Mouse (Mus musculus): ENCODE data around the gene Slc19a1. TPM values are rescaled to one million over a fixed set of nuclear protein-coding genes. Genes with fewer than 3 reads are reported as not detected.

Gene Slc19a1
- total RNA-seq, 1 experiment = 32.4 TPM

DNA sequence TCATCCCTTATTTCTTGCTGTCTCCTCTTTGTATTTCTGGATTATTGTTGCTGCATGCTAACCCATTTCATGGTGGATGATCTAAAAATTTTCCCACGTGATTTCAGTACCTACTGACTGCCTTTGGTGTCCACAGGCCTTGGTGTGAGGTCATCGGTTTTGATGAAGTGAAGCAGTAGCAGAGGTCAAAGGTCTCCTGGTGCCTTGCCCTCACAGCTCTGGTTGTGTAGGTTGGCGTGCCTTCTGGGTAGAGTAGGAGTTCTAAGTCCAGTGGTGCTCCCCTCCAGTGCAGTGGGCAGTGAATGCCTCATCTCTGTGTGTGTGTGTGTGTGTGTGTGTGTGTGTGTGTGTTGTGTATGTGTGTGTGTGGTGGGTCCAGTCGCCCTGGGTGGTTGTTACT lies 16.2 kb downstream of the Slc19a1 start:
- Histone ChIP-seq H3K27ac (ENCODE audit: insufficient read depth, low read depth, low read length, poor library complexity, severe bottlenecking) (peak overlapping the region; percentile 9; the same call in 1 of the 2 replicates), H3K4me3 (ENCODE audit: insufficient read depth in 1 of 2, low read depth in 1 of 2, low read length in 2 of 2, poor library complexity in 1 of 2, severe bottlenecking in 1 of 2) (no peak overlapping the region), H3K36me3 (ENCODE audit: control insufficient read depth, insufficient read depth, low read length, poor library complexity, severe bottlenecking) (peaks cover 56% of the 10 kb centered on the region), H3K4me1 (ENCODE audit: control insufficient read depth in 2 of 2, insufficient read depth in 2 of 2, low read length in 2 of 2, poor library complexity in 1 of 2) (peaks cover 3 to 6% of the 10 kb centered on the region in 2 experiments; a peak in 3 of 4 replicates), H3K9ac (ENCODE audit: insufficient read depth, low read depth, low read length, poor library complexity, severe bottlenecking) (no peak overlapping the region), H3K9me3 (ENCODE audit: control insufficient read depth, insufficient read depth, low read depth, low read length) (no peaks in the 10 kb centered on the region)
- DNase-seq (ENCODE audit: low read depth, low spot score) = no peak
- in situ Hi-C loops (cut with MboI; ENCODE audit: low sequenced_read_pairs in 2 of 2, unreplicated experiment in 2 of 2) = no loop called here
- TF ChIP-seq ZC3H11A (IDR thresholded peaks at IDR 0.05; ENCODE audit: borderline replicate concordance, low read depth, low read length) (no peak), MAFK (IDR thresholded peaks at IDR 0.05; ENCODE audit: insufficient read depth, low read depth, low read length) (no peak), HCFC1 (IDR thresholded peaks at IDR 0.05; ENCODE audit: borderline replicate concordance, insufficient read depth, low read length) (no peak), ZNF384 (IDR thresholded peaks at IDR 0.05; ENCODE audit: low read depth, low read length) (no peak)

DNA sequence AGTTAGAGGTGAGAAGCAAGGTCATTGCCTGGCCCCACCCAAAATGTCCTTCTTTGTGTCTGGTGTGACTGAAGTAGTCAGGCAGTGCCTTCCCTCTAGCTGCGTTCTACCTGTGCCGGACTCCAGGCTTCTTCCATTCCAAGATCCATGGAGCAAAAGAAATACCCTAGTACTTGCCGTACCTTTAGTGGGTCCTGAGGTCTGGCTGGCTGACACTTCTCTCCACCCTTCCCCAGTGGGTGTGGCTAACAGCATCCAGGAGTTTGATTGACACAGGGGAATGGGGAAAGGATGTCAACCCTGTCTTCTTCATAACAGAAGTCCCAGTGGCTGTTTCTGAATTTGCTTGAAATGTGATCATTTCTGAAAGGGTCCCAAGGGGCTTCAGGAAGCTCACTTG lies 16.6 kb downstream of the Slc19a1 start:
- Histone ChIP-seq H3K27ac (ENCODE audit: insufficient read depth, low read depth, low read length, poor library complexity, severe bottlenecking) (peak overlapping the region; percentile 9; the same call in 1 of the 2 replicates), H3K36me3 (ENCODE audit: control insufficient read depth, insufficient read depth, low read length, poor library complexity, severe bottlenecking) (peaks cover 58% of the 10 kb centered on the region), H3K9ac (ENCODE audit: insufficient read depth, low read depth, low read length, poor library complexity, severe bottlenecking) (no peak overlapping the region), H3K4me1 (ENCODE audit: control insufficient read depth in 2 of 2, insufficient read depth in 2 of 2, low read length in 2 of 2, poor library complexity in 1 of 2) (peaks cover 3 to 6% of the 10 kb centered on the region in 2 experiments; a peak in 3 of 4 replicates), H3K9me3 (ENCODE audit: control insufficient read depth, insufficient read depth, low read depth, low read length) (no peaks in the 10 kb centered on the region), H3K4me3 (ENCODE audit: insufficient read depth in 1 of 2, low read depth in 1 of 2, low read length in 2 of 2, poor library complexity in 1 of 2, severe bottlenecking in 1 of 2) (no peak overlapping the region)
- peak; percentile 25 for DNase-seq (ENCODE audit: low read depth, low spot score)
- TF ChIP-seq HCFC1 (IDR thresholded peaks at IDR 0.05; ENCODE audit: borderline replicate concordance, insufficient read depth, low read length) (no peak), MAFK (IDR thresholded peaks at IDR 0.05; ENCODE audit: insufficient read depth, low read depth, low read length) (no peak), ZC3H11A (IDR thresholded peaks at IDR 0.05; ENCODE audit: borderline replicate concordance, low read depth, low read length) (no peak), ZNF384 (IDR thresholded peaks at IDR 0.05; ENCODE audit: low read depth, low read length) (no peak), CHD2 (IDR thresholded peaks at IDR 0.05; ENCODE audit: low read depth, low read length) (no peak)
- in situ Hi-C loops (cut with MboI; ENCODE audit: low sequenced_read_pairs in 2 of 2, unreplicated experiment in 2 of 2) = no loop called here

DNA sequence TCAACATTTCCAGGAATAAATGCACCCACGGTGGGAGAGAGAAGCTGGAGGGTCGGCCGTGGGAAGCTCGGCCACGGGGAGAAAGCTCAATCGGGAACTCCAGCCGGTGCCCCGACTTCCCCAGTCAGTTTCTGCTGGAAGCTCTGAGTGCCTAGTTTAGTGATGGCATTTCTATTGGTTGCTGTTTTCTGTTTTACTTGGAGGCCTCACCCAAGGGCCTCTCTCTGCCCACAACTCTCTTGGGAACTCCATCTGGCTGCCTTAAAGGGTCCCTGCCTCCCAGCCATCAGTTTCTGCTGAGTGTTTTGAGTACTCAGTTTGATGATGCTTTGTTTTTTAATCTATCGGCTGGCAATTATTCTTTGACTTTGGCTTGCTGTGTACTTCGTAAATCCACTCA lies 24.7 kb downstream of the Slc19a1 start:
- Histone ChIP-seq H3K9ac (ENCODE audit: insufficient read depth, low read depth, low read length, poor library complexity, severe bottlenecking) (no peak overlapping the region), H3K36me3 (ENCODE audit: control insufficient read depth, insufficient read depth, low read length, poor library complexity, severe bottlenecking) (peaks cover 79% of the 10 kb centered on the region), H3K4me3 (ENCODE audit: insufficient read depth in 1 of 2, low read depth in 1 of 2, low read length in 2 of 2, poor library complexity in 1 of 2, severe bottlenecking in 1 of 2) (no peak overlapping the region), H3K27ac (ENCODE audit: insufficient read depth, low read depth, low read length, poor library complexity, severe bottlenecking) (no peak overlapping the region), H3K4me1 (ENCODE audit: control insufficient read depth in 2 of 2, insufficient read depth in 2 of 2, low read length in 2 of 2, poor library complexity in 1 of 2) (0 out of 4 replicates have a peak, but pooled peaks cover 0 to 3% of the 10 kb centered on the region in 2 experiments), H3K9me3 (ENCODE audit: control insufficient read depth, insufficient read depth, low read depth, low read length) (no peaks in the 10 kb centered on the region)
- in situ Hi-C loops (cut with MboI; ENCODE audit: low sequenced_read_pairs in 2 of 2, unreplicated experiment in 2 of 2) = no loop called here
- DNase-seq (ENCODE audit: low read depth, low spot score) = no peak
- no peak for TF ChIP-seq MAFK (IDR thresholded peaks at IDR 0.05; ENCODE audit: insufficient read depth, low read depth, low read length)
- no peak for TF ChIP-seq ZC3H11A (IDR thresholded peaks at IDR 0.05; ENCODE audit: borderline replicate concordance, low read depth, low read length)
- TF ChIP-seq HCFC1 (IDR thresholded peaks at IDR 0.05; ENCODE audit: borderline replicate concordance, insufficient read depth, low read length) = no peak
- no peak for TF ChIP-seq ZNF384 (IDR thresholded peaks at IDR 0.05; ENCODE audit: low read depth, low read length)
- TF ChIP-seq CHD2 (IDR thresholded peaks at IDR 0.05; ENCODE audit: low read depth, low read length) = no peak

DNA sequence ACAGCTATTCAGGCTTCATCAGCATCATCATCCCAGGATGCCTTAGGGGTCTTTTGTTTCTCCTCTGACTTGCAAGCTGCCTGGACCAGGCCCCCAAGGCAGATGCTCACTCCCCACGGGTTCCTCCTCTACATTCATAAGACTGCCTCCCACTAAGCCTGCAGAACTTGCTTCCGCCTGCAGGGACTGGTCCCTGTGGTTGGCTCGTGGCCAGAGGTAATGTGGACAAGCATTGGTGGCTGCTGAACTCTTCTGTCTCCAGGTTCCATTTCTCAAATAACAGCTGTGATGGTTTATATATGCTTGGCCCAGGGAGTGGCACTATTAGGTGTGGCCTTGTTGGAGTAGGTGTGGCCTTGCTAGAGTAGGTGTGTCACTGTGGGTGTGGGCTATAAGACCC lies 29.4 kb downstream of the Slc19a1 start:
- Histone ChIP-seq H3K36me3 (ENCODE audit: control insufficient read depth, insufficient read depth, low read length, poor library complexity, severe bottlenecking) (peaks cover 68% of the 10 kb centered on the region), H3K27ac (ENCODE audit: insufficient read depth, low read depth, low read length, poor library complexity, severe bottlenecking) (no peak overlapping the region), H3K4me1 (ENCODE audit: control insufficient read depth in 2 of 2, insufficient read depth in 2 of 2, low read length in 2 of 2, poor library complexity in 1 of 2) (0 out of 4 replicates have a peak, but pooled peaks cover 0 to 3% of the 10 kb centered on the region in 2 experiments), H3K9ac (ENCODE audit: insufficient read depth, low read depth, low read length, poor library complexity, severe bottlenecking) (no peak overlapping the region), H3K9me3 (ENCODE audit: control insufficient read depth, insufficient read depth, low read depth, low read length) (no peaks in the 10 kb centered on the region), H3K4me3 (ENCODE audit: insufficient read depth in 1 of 2, low read depth in 1 of 2, low read length in 2 of 2, poor library complexity in 1 of 2, severe bottlenecking in 1 of 2) (no peak overlapping the region)
- in situ Hi-C loops (cut with MboI; ENCODE audit: low sequenced_read_pairs in 2 of 2, unreplicated experiment in 2 of 2) = no loop called here
- no peak for DNase-seq (ENCODE audit: low read depth, low spot score)
- TF ChIP-seq ZC3H11A (IDR thresholded peaks at IDR 0.05; ENCODE audit: borderline replicate concordance, low read depth, low read length) = no peak
- no peak for TF ChIP-seq CHD2 (IDR thresholded peaks at IDR 0.05; ENCODE audit: low read depth, low read length)
- TF ChIP-seq HCFC1 (IDR thresholded peaks at IDR 0.05; ENCODE audit: borderline replicate concordance, insufficient read depth, low read length) = no peak
- no peak for TF ChIP-seq MAFK (IDR thresholded peaks at IDR 0.05; ENCODE audit: insufficient read depth, low read depth, low read length)
